Mouse (Mus musculus): ENCODE measurements at regions not wholly inside any gene's neighbourhood (a gene's known extent, or its start where the extent isn't known, plus 50 kb on each side); places are given as distances from the start of the nearest gene placed in this dataset.

- no peaks in the 10 kb centered on the region for H3K36me3 ChIP-seq (ENCODE audit: control insufficient read depth, insufficient read depth, low read length)
- no peaks in the 10 kb centered on the region for H3K9me3 ChIP-seq (replicated peaks; ENCODE audit: control insufficient read depth, low read length)
- H3K4me3 ChIP-seq (ENCODE audit: low read depth, low read length) = no peak overlapping the region
- H3K27me3 ChIP-seq (replicated peaks; ENCODE audit: control insufficient read depth, insufficient read depth, low read length) = no peaks in the 10 kb centered on the region
- H3K9ac ChIP-seq (ENCODE audit: low read length) = no peak overlapping the region
- no peak overlapping the region for H3K4me2 ChIP-seq (ENCODE audit: low read length)
- DNase-seq (ENCODE audit: low spot score) (peak; percentile 39), ATAC-seq (no peak)
- no peaks in the 10 kb centered on the region for H3K4me1 ChIP-seq (ENCODE audit: control insufficient read depth, insufficient read depth, low read length)
- WGBS = 15% methylated on average over 3 of the region's 3 CpGs
- H3K27ac ChIP-seq (ENCODE audit: low read depth, low read length) = no peak overlapping the region
Observed at GRCm38 (mm10) chrX:86490309-86490708, 185.4 kb upstream of the Mageb4 start.
